Mouse (Mus musculus) brain, adult 2 months (tissue): Measurements from ENCODE around the gene Kcnh7.

Experiments used
- DNase-seq: peaks from one replicate; pipeline ENCODE4 v3.0.0; 2011; ENCODE audit warnings: low read depth, low spot score

Gene Kcnh7

GRCm38 (mm10) chr2:63183563-63184545 lies at the start of gene Kcnh7:
Kcnh7 (minus strand) TSS chr2:63184287.
- DNase-seq = peak; percentile 67

- DNase-seq = no peak
These were observed 23.3 kb upstream of the Kcnh7 start for GRCm38 (mm10) chr2:63207435-63207834.

- DNase-seq = peak; percentile 30
These were observed 1.9 kb upstream of the Kcnh7 start for GRCm38 (mm10) chr2:63186014-63186413.

- DNase-seq = peak; percentile 65
These were observed 704 bp upstream of the Kcnh7 start for GRCm38 (mm10) chr2:63184551-63185430.

- DNase-seq = peak; percentile 37
These were observed 30.4 kb downstream of the Kcnh7 start for GRCm38 (mm10) chr2:63153701-63154100.

- DNase-seq = no peak
These were observed 56.1 kb downstream of the Kcnh7 start for GRCm38 (mm10) chr2:63127762-63128516.

GRCm38 (mm10) chr2:63120316-63120715 lies 63.8 kb downstream of the Kcnh7 start:
- DNase-seq = no peak

- DNase-seq = peak; percentile 67
These were observed 66.6 kb downstream of the Kcnh7 start for GRCm38 (mm10) chr2:63117209-63118193.

- DNase-seq = no peak
These were observed 78.1 kb downstream of the Kcnh7 start for GRCm38 (mm10) chr2:63105971-63106370.

- DNase-seq = no peak
These were observed 84.4 kb downstream of the Kcnh7 start for GRCm38 (mm10) chr2:63099676-63100075.

GRCm38 (mm10) chr2:63091775-63092174 lies 92.3 kb downstream of the Kcnh7 start:
- no peak for DNase-seq

GRCm38 (mm10) chr2:63090447-63090846 lies 93.6 kb downstream of the Kcnh7 start:
- no peak for DNase-seq

- DNase-seq = peak; percentile 66
These were observed 125.7 kb downstream of the Kcnh7 start for GRCm38 (mm10) chr2:63058386-63058785.

GRCm38 (mm10) chr2:63049884-63050283 lies 134.2 kb downstream of the Kcnh7 start:
- DNase-seq = peak; percentile 59

- no peak for DNase-seq
These were observed 144.4 kb downstream of the Kcnh7 start for GRCm38 (mm10) chr2:63039718-63040117.

GRCm38 (mm10) chr2:63014909-63015308 lies 169.2 kb downstream of the Kcnh7 start:
- DNase-seq = no peak

- peak; percentile 78 for DNase-seq
These were observed 174.9 kb downstream of the Kcnh7 start for GRCm38 (mm10) chr2:63009141-63009540.

- no peak for DNase-seq
These were observed 181.3 kb downstream of the Kcnh7 start for GRCm38 (mm10) chr2:63002784-63003183.

- no peak for DNase-seq
These were observed 186.4 kb downstream of the Kcnh7 start for GRCm38 (mm10) chr2:62997692-62998091.

GRCm38 (mm10) chr2:62988616-62989015 lies 195.5 kb downstream of the Kcnh7 start:
- no peak for DNase-seq
